Mouse (Mus musculus) embryo, embryonic 10.5 days (tissue): ENCODE measurements around the gene Kif5c.

Source experiments
- DNase-seq: peaks from one replicate; pipeline ENCODE4 v3.0.0-alpha.2; 2015; ENCODE audit warnings: low spot score

Kif5c gene

DNA sequence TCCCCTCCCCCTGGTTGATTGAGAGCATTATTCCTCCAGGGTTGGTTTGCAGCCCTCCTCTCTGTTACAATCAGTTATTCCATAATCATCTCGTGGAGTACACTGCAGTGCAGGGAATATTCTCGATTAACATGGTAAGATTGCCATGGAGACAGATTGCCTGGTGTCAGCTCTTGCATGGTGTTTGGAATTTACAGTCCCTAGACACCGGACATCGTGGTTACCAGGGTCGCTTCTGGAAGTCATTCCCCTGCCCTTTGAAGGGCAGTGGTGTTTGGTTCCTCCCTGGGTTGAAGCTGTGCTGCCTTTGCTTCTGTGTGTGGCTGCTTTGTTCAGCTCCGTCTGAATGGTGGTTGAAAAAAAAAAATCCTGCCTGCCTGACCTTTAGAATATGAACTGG lies 100.8 kb downstream of the Kif5c start:
- DNase-seq = peak; percentile 84

- peak; percentile 34 for DNase-seq
Observed at GRCm38 (mm10) chr2:49720343-49720742, 101.2 kb downstream of the Kif5c start.

DNA sequence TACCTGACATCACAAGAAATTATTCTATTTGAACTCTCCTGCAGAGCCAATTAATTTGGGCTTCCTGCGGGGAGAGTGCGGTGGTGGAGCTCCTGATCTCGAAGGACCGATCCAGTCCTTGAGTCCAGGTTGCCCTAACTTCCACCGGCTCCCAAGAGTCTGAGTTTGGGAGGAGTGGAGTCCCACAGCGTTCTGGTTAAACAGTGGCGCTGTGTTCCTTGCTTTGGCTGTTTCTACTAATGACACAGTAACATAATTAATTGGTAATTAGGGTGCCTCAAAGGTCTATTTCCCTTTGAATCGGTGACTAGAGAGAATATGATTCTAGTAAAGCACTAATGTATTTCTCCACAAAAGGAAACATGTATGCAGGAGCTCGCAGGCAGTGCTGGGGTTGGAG lies 103.2 kb downstream of the Kif5c start:
- DNase-seq = no peak

DNA sequence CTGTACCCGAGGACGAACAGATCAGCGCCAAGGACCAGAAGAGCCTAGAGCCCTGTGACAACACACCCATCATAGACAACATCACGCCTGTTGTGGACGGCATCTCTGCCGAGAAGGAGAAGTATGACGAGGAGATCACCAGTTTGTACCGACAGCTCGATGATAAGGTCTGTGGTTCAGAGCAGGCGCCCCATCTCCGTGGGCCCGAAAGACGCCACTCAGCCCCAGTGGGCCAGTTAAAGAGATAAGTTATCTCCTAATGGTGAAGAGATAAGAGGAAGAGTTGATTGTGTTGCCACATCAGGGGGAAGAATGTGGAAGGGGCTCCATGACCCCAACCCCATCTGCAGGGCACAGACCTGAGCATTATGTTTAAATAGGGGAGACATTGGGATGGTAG lies 103.9 kb downstream of the Kif5c start:
- DNase-seq = no peak

DNA sequence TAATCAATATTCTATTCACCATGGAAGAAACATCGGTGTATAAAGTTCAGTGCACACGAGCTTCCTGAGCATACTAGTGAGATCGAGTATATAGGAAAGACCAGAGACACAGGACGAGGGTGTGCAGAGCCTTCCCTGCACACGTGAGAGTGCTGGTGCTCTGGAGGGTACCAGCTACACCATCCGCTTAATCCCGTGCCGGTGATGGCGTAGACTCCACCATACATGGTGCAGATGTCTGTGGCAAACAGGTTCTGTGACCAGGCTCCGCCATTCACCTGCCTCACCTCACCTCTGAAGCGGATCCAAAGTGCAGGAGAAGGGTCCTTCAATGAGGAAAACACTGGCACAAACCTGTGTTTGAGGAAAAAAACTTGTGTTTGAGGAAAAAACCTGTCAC lies 107.6 kb downstream of the Kif5c start:
- no peak for DNase-seq

DNA sequence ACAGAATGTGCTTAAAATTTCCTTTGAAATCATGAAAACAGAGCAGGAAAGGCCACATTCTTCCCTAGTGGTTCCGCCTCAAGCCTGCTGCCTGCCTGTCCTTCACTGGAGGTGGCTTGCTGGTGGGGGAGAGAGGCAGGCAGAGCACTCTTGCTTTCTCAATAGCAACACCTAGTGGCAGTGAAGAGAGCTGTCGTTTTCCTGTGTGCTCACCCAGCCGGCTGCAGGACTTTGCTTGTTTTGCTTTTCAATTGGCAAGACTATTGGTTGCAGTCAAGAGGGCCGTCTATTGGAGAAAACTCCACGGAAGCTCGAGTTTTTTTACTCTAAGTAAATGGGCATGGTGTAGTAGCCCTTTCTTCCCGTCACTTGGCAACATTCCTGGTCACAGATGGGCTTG lies 108.1 kb downstream of the Kif5c start:
- peak; percentile 87 for DNase-seq

- no peak for DNase-seq
Observed at GRCm38 (mm10) chr2:49727686-49728085, 108.6 kb downstream of the Kif5c start.

DNA sequence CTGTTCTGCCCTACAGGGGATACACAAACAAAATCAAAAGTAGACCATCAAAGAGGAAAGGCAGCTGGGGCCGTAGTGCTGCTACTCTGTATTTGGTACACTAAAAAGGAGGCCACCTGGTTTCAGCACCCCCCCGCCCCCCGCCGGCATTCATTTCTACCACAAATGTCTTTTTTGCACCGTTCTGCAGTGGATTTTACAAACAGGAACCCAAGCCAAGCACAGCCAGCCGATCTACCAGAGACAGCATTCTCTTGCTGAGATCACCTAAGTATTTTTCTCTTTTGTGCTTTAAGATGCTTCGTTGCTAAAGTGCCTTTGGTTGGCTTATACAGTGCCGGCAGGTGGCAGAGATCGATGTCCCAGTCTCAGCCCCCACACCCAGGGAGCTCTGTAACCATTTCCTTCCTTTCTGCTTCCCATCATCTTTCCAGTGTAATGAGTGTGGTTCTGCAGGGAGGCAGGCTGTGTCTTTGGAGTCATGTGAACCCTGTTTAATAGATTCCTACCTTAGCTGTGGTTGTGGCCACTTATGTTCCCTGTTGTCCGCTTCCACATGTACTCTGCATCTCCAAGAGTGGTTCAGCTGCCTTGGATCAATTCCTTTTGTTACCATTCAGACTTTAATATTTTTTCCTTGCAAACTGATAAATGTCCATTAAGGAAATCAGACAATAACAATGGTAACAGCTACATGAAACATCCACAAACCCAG lies 110.0 kb downstream of the Kif5c start:
- DNase-seq = no peak

DNA sequence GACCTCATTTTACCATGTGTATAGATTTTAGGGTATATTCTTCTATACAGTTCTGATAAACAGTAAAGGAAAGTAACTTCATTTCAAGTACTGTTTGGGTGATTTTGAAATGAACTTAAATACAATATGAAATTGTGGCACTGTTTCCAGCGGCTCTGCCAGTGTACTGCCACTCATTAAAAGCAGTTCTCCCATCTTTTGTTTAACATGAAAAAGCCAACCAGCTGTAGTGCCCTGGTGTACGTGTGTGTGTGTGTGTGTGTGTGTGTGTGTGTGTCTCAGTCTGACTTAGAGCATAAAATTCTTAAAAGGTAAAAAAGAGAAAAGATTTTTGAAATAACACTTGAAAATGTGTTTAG lies 110.5 kb downstream of the Kif5c start:
- no peak for DNase-seq

GRCm38 (mm10) chr2:49730183-49730582 lies 111.1 kb downstream of the Kif5c start:
- no peak for DNase-seq

GRCm38 (mm10) chr2:49732745-49733655 lies 113.9 kb downstream of the Kif5c start:
- DNase-seq = peak; percentile 71

DNA sequence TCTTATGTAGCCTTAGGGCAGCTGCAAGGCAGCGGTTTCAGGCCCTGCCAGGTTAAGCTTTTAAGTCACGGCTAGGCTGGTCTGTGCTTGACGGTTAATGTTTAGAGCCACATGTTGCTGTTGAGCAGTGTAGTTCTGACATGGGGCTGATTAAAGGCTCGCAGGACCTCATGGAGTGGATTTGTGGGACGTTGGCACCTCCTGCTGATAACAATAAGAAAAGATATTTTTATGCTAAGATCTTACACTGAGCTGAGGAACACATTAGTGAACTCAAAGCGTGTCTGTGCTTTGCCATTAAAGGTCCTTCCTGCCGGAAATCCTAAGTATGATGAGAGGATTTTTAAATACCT lies 114.5 kb downstream of the Kif5c start:
- peak; percentile 58 for DNase-seq

DNA sequence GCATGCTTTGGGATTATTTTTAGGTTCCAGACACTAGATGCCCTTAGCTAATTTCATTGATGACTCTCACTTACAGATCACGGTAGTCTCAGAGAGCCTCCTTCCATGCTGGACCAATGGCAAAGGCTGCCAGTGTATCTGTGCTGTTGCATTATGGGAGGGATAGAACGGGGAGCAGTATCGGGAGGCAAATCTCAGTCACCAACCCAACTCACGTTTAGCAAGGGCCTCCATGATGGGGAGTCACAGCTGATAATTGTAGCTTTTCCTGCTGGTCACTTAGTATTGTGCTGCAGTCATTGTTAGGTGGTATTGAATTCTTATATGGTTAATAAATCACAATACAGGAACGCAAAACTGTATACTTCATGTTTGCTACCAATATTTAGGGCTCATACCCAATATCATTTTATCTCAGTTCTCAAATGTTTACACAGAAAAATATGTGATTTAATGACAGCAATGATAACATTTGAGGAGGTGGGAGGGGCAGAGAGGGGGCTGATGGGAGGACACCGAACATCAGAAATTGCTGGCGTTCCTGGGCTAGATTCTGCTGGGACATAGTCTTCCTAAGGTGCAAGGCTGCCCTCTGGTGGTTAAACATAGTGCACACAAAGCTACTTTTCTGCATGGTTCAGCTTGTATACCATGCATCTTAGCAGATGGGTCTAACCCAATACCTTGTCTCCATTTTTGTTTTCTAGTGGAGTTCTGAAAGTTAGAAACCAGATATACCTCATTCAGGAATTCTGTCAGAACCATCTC lies 115.1 kb downstream of the Kif5c start:
- peak; percentile 91 for DNase-seq

GRCm38 (mm10) chr2:49735386-49735785 lies 116.3 kb downstream of the Kif5c start:
- no peak for DNase-seq

DNA sequence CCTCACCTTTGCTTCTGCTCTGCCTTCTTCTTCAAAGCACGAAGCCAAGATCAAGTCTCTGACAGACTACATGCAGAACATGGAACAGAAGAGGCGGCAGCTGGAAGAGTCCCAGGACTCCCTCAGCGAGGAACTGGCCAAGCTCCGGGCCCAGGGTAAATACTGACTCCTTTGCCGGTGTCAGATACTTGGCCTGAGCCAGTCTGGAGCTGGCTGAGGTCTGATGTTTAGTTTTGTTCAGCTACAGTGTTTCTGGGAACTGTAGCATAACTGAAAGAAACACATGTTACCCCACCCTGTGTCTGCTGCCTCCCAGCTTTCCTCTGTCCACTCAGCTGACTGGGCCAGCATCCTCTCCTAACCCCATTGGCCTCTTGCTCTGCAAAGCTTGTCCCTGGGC lies 119.9 kb downstream of the Kif5c start:
- DNase-seq = no peak

- no peak for DNase-seq
Observed at GRCm38 (mm10) chr2:49741026-49741425, 121.9 kb downstream of the Kif5c start.

DNA sequence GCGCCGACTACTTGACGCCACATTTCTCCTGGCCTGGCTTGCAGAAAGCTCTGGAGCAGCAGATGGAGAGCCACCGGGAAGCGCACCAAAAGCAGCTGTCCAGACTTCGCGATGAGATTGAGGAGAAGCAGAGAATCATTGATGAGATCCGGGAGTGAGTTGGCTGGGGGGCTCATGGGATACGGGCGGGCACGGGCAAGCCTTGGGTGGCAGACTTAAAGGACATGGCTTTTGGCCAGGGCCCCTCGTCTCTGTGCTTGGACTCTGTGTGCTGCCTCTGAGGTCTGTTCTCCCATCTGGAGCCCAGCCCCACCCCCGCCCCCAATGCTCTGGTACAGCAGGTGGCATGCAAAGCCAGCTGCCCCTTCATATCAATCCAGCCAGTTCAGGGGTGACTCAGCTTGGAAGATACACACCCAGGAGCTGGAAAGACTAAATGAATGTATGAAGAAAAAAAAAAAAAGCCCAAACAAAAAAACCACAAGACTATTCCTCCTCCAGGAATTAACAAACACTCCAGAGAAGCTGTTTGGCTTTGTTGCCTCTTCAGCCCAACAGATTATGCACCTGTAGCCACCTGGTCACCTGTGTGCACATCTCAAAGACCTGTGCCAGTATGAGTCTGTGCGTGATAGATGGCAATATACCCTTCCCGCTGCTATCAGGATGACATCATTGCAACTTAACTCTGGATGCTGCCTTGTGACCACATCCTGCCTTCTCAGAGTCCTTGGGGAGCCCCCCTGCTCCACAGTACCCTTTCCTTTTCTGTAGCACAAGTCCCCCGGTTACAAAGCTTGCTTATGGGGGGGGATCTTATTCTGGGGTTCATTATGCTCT lies 123.0 kb downstream of the Kif5c start:
- no peak for DNase-seq

GRCm38 (mm10) chr2:49742919-49743318 lies 123.8 kb downstream of the Kif5c start:
- no peak for DNase-seq

DNA sequence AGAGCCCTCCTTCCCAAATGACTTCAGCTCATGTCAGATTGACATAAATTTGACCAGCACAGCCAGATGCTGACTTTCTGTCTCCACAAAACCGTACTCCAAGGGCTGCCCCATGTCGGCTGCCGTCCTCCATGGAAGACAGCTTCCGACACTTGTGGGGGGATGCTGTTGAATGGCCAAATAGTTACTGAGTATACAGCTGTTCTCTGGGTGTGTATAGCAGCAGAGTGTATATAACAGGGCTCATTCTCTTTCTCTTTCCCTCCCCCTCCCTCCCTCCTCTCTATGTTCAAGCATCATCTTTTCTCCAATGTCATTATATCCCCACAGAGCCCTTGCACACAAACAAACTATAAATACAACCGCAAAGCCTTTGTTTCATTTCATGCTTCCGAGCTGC lies 124.7 kb downstream of the Kif5c start:
- no peak for DNase-seq

GRCm38 (mm10) chr2:49744251-49745093 lies 125.4 kb downstream of the Kif5c start:
- DNase-seq = peak; percentile 21
